Mouse (Mus musculus) kidney, embryonic 15.5 days (tissue): ENCODE results near the gene Tsnax. TPM values are rescaled to one million over a fixed set of nuclear protein-coding genes. Genes with fewer than 3 reads are reported as not detected.
A peak's percentile ranks its signal among the peaks of the same experiment; 100 is the strongest.

Source experiments
- ATAC-seq: fragments of 200-750 bp; cut with Nextera tagmentation; replicated peaks from 2 replicates; pipeline ENCODE4 v1.8.0; 2017; ENCODE audit warnings: moderate TSS enrichment; ENCODE audit not compliant: low FRiP score
- H3K27ac ChIP-seq: fragments of 300-500 bp; sonication (generic); 2 replicates; pipeline ENCODE4 v1.5.1; 2015; ENCODE audit warnings: mild to moderate bottlenecking, inconsistent platforms
- H3K27me3 ChIP-seq: fragments of 300-500 bp; sonication (generic); 2 replicates; pipeline ENCODE4 v1.6.1; 2015; ENCODE audit warnings: inconsistent platforms
- H3K36me3 ChIP-seq: fragments of 300-500 bp; sonication (generic); 2 replicates; pipeline ENCODE4 v1.6.1; 2015; ENCODE audit warnings: inconsistent platforms
- H3K4me1 ChIP-seq: fragments of 300-500 bp; sonication (generic); 2 replicates; pipeline ENCODE4 v1.6.1; 2015; ENCODE audit warnings: inconsistent platforms
- H3K4me2 ChIP-seq: fragments of 300-500 bp; sonication (generic); 2 replicates; pipeline ENCODE4 v1.6.1; 2015; ENCODE audit warnings: moderate library complexity, mild to moderate bottlenecking, inconsistent platforms
- H3K4me3 ChIP-seq: fragments of 300-500 bp; sonication (generic); replicated peaks from 2 replicates; pipeline ENCODE4 v1.5.1; 2015; ENCODE audit warnings: mild to moderate bottlenecking, inconsistent platforms
- H3K9ac ChIP-seq: fragments of 300-500 bp; sonication (generic); 2 replicates; pipeline ENCODE4 v1.6.1; 2015; ENCODE audit warnings: mild to moderate bottlenecking, inconsistent platforms
- H3K9me3 ChIP-seq: fragments of 300-500 bp; sonication (generic); replicated peaks from 2 replicates; pipeline ENCODE4 v1.6.1; 2016; ENCODE audit warnings: inconsistent platforms
- WGBS: fragments of 180-500 bp; shearing (Covaris S2); methylation state at CpG from one replicate; pipeline ENCODE4 v1.1.7; 2015; ENCODE audit warnings: mixed read lengths; 5-methylcytosine and 5-hydroxymethylcytosine counted together
- microRNA-seq: library from miRNA; unstranded; fragments of <30 nt; microRNA quantifications from one replicate; pipeline ENCODE4, GENCODE M21; 2016
- polyA plus RNA-seq: library from polyadenylated mRNA; unstranded; fragments of >200 nt; fragmentation: Nextera tagmentation; extraction: Ambion mirVana; gene quantifications from 2 replicates; pipeline ENCODE4 v1.2.1, GENCODE M21; 2015

Gene Tsnax
- polyA plus RNA-seq, 1 experiment from 2014 or later, result 118 TPM

- 59% methylated on average over 7 of the region's 7 CpGs for WGBS
- Histone ChIP-seq H3K4me3 (no peak overlapping the region), H3K27me3 (no peaks in the 10 kb centered on the region), H3K27ac (no peak overlapping the region), H3K4me2 (no peak overlapping the region), H3K4me1 (peaks cover 11% of the 10 kb centered on the region), H3K36me3 (no peaks in the 10 kb centered on the region), H3K9me3 (no peaks in the 10 kb centered on the region), H3K9ac (no peak overlapping the region)
- ATAC-seq, result no peak
Observed at GRCm38 (mm10) chr8:125069304-125069703, 56.5 kb downstream of the Tsnax start.

DNA sequence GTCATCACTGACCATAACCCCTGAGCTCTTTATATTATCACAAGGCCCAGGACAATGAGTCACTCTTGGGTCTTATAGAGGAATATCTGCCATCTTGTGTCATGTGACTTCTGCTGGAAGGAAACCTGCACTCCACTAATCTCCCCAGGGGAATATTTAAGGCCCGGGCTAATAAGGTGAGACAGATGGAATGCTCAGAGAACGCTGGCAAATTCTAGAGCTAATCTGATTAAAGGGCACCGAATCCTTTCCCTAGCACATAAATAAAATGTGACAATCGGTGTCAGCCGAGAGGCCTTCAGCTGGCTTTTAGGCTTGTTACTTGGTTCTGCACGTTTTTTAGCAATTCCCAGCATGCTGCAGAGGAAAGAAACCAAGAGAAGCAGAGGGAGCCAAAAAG lies 56.9 kb downstream of the Tsnax start:
- no peak for ATAC-seq
- H3K9me3 ChIP-seq, result no peaks in the 10 kb centered on the region
- no peaks in the 10 kb centered on the region for H3K27me3 ChIP-seq
- H3K36me3 ChIP-seq, result no peaks in the 10 kb centered on the region
- peaks cover 11% of the 10 kb centered on the region for H3K4me1 ChIP-seq
- no peak overlapping the region for H3K27ac ChIP-seq
- WGBS, result 54% methylated on average over 6 of the region's 6 CpGs
- no peak overlapping the region for H3K9ac ChIP-seq
- H3K4me2 ChIP-seq, result no peak overlapping the region
- H3K4me3 ChIP-seq, result no peak overlapping the region

GRCm38 (mm10) chr8:125074141-125074540 lies 61.3 kb downstream of the Tsnax start:
- WGBS, result 90% methylated on average over 10 of the region's 10 CpGs
- Histone ChIP-seq H3K36me3 (no peaks in the 10 kb centered on the region), H3K9me3 (no peaks in the 10 kb centered on the region), H3K4me1 (peaks cover 7% of the 10 kb centered on the region), H3K4me2 (no peak overlapping the region), H3K27ac (no peak overlapping the region), H3K27me3 (peaks cover 6% of the 10 kb centered on the region; the same call in 1 of the 2 replicates), H3K4me3 (no peak overlapping the region), H3K9ac (no peak overlapping the region)
- no peak for ATAC-seq

- Histone ChIP-seq H3K9ac (no peak overlapping the region), H3K27me3 (peaks cover 6% of the 10 kb centered on the region; the same call in 1 of the 2 replicates), H3K36me3 (no peaks in the 10 kb centered on the region), H3K27ac (no peak overlapping the region), H3K4me1 (peaks cover 7% of the 10 kb centered on the region), H3K4me3 (no peak overlapping the region), H3K9me3 (no peaks in the 10 kb centered on the region), H3K4me2 (no peak overlapping the region)
- WGBS, result 81% methylated on average over 2 of the region's 2 CpGs
- ATAC-seq, result no peak
Observed at GRCm38 (mm10) chr8:125074581-125074980, 61.8 kb downstream of the Tsnax start.

DNA sequence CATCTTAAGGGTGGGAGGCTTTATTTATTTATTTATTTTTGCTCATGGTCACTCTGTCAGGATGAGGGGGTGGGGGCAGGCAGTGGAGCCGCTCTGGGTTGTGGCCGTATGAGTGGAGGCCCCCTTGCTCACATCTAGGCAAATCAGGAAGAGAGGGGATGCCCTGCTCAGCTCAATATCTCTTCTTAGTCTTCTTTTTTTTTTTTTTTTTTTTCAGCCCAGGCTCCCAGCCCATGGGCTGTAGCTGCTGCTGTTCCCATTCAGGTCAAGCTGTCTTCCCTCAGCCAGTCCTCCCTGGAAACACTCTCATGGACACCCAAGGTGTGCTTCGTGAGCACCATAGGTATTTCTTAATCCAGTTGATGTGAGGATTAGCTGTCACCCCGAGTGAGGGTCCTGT lies 62.6 kb downstream of the Tsnax start:
- no peaks in the 10 kb centered on the region for H3K36me3 ChIP-seq
- no peak overlapping the region for H3K27ac ChIP-seq
- WGBS, result 84% methylated on average over 4 of the region's 4 CpGs
- H3K9me3 ChIP-seq, result no peaks in the 10 kb centered on the region
- H3K9ac ChIP-seq, result no peak overlapping the region
- no peak overlapping the region for H3K4me3 ChIP-seq
- no peak overlapping the region for H3K4me2 ChIP-seq
- peaks cover 7% of the 10 kb centered on the region for H3K4me1 ChIP-seq
- ATAC-seq, result no peak
- H3K27me3 ChIP-seq, result peaks cover 6% of the 10 kb centered on the region; the same call in 1 of the 2 replicates

DNA sequence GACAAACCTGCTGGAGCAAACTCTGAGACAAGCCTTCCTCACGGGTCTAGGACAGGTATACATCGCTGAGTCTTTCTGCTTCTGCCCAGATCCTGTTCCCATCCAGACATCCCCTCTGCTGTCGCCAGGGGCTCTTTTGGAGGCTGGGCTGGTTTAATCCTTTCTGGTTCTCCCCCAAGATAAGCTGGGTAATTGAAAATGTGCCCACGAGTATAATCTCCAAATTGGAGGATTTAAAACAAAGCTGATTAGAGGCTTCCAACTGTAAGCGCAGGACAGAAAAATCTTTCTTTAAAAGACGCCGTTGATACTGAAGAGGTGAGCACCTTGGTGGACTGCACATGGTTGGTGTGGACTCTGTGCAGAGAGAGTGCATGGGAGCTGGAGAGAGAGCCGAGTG lies 64.5 kb downstream of the Tsnax start:
- Histone ChIP-seq H3K4me3 (no peak overlapping the region), H3K4me1 (peaks cover 16% of the 10 kb centered on the region), H3K36me3 (no peaks in the 10 kb centered on the region), H3K4me2 (no peak overlapping the region), H3K9me3 (no peaks in the 10 kb centered on the region), H3K9ac (no peak overlapping the region), H3K27me3 (peaks cover 6% of the 10 kb centered on the region; the same call in 1 of the 2 replicates), H3K27ac (no peak overlapping the region)
- no peak for ATAC-seq
- WGBS, result 88% methylated on average over 8 of the region's 8 CpGs

GRCm38 (mm10) chr8:125078771-125079384 lies 66.1 kb downstream of the Tsnax start:
- Histone ChIP-seq H3K27me3 (peaks cover 6% of the 10 kb centered on the region; the same call in 1 of the 2 replicates), H3K36me3 (no peaks in the 10 kb centered on the region), H3K27ac (no peak overlapping the region), H3K9ac (no peak overlapping the region), H3K9me3 (no peaks in the 10 kb centered on the region), H3K4me1 (peaks cover 21% of the 10 kb centered on the region), H3K4me3 (no peak overlapping the region), H3K4me2 (no peak overlapping the region)
- 52% methylated on average over 9 of the region's 9 CpGs for WGBS
- ATAC-seq, result no peak

GRCm38 (mm10) chr8:125080388-125081344 lies 67.9 kb downstream of the Tsnax start:
- Histone ChIP-seq H3K4me2 (no peak overlapping the region), H3K9me3 (no peaks in the 10 kb centered on the region), H3K27me3 (peaks cover 3% of the 10 kb centered on the region; the same call in 1 of the 2 replicates), H3K36me3 (no peaks in the 10 kb centered on the region), H3K4me1 (peaks cover 29% of the 10 kb centered on the region), H3K27ac (no peak overlapping the region), H3K4me3 (no peak overlapping the region), H3K9ac (no peak overlapping the region)
- no peak for ATAC-seq
- 76% methylated on average over 19 of the region's 19 CpGs for WGBS

- H3K9me3 ChIP-seq, result no peaks in the 10 kb centered on the region
Observed at GRCm38 (mm10) chr8:125083746-125084145, 70.9 kb downstream of the Tsnax start.

More at GRCm38 (mm10) chr8:125083746-125084145, 70.9 kb downstream of the Tsnax start:
- peaks cover 27% of the 10 kb centered on the region for H3K4me1 ChIP-seq
- H3K9ac ChIP-seq, result no peak overlapping the region
- H3K4me2 ChIP-seq, result no peak overlapping the region
- peak overlapping the region; percentile 86 for H3K27ac ChIP-seq
- WGBS, result 20% methylated on average over 4 of the region's 4 CpGs
- H3K27me3 ChIP-seq, result no peaks in the 10 kb centered on the region
- no peak overlapping the region for H3K4me3 ChIP-seq
- no peak for ATAC-seq
- no peaks in the 10 kb centered on the region for H3K36me3 ChIP-seq

Small RNA genes lying within 50 kb of the gene (microRNA-seq; reads per million reads assigned to microRNA genes)
- gene Gm22197, result not detected

Other genes starting within 250 kb of the Tsnax start
- 0.10 and 0.36 TPM in 2 replicates for gene Trim67, start 219.9 kb upstream of the Tsnax start, polyA plus RNA-seq
- gene Gnpat, start 150.0 kb upstream of the Tsnax start, polyA plus RNA-seq, result 101 and 114 TPM in 2 replicates
- 52.7 and 53.3 TPM in 2 replicates for gene 2810004N23Rik, start 149.9 kb upstream of the Tsnax start, polyA plus RNA-seq
- 7.6 and 9.0 TPM in 2 replicates for gene Exoc8, start 115.3 kb upstream of the Tsnax start, polyA plus RNA-seq
- 9.7 and 10.2 TPM in 2 replicates for gene Sprtn, start 115.1 kb upstream of the Tsnax start, polyA plus RNA-seq
- 10.9 and 11.1 TPM in 2 replicates for gene Egln1, start 63.7 kb upstream of the Tsnax start, polyA plus RNA-seq
- 2.1 and 3.6 TPM in 2 replicates for gene Disc1, start 41.2 kb downstream of the Tsnax start, polyA plus RNA-seq